Mouse (Mus musculus) layer of hippocampus, postnatal 36 days (tissue): Measurements from ENCODE around the gene Prn. TPM values are rescaled to one million over a fixed set of nuclear protein-coding genes. Genes with fewer than 3 reads are reported as not detected.

ENCODE experiments used
- DNase-seq, 2 experiments: peaks; one replicate each; pipeline ENCODE4 v3.0.0; 2022
- total RNA-seq, 2 experiments: library from RNA; stranded (reverse); gene quantifications; 2 replicates each; pipeline ENCODE4 v1.2.3; 2021

The Prn gene
- total RNA-seq, 2 experiments from 2014 or later, result not detected

- DNase-seq, result no peak
These were observed 86.6 kb downstream of the Prn start for GRCm38 (mm10) chr2:131996369-131996768.

- DNase-seq, result no peak
These were observed 87.6 kb downstream of the Prn start for GRCm38 (mm10) chr2:131997356-131997755.

- no peak for DNase-seq
These were observed 92.1 kb downstream of the Prn start for GRCm38 (mm10) chr2:132001696-132002334.

- DNase-seq, result no peak
These were observed 94.2 kb downstream of the Prn start for GRCm38 (mm10) chr2:132003916-132004315.

GRCm38 (mm10) chr2:132004495-132005136 lies 94.9 kb downstream of the Prn start:
- DNase-seq, result no peak

GRCm38 (mm10) chr2:132005445-132005844 lies 95.7 kb downstream of the Prn start:
- no peak for DNase-seq

Other genes with a start within 250 kb of the Prn start
- under 1 TPM; 0.18 to 0.22 TPM for gene Erv3, start 50.2 kb upstream of the Prn start, total RNA-seq
- 100 to 1,000 TPM; 922 to 985 TPM for gene Prnp, start within 50 bp of the Prn start, total RNA-seq
- under 1 TPM; 0.13 to 0.25 TPM for gene Prnd, start 40.9 kb downstream of the Prn start, total RNA-seq
- 10 to 100 TPM; 37.2 to 39.4 TPM for gene Rassf2, start 120.3 kb downstream of the Prn start, total RNA-seq
- 10 to 100 TPM; 94.4 to 98.1 TPM for gene Slc23a2, start 235.2 kb downstream of the Prn start, total RNA-seq